Mouse (Mus musculus) heart, postnatal 0 days (tissue): ENCODE measurements around the gene Rsc1a1.

Experiments used
- CTCF ChIP-seq: IDR thresholded peaks from 2 replicates; pipeline ENCODE4 v1.5.1; 2016; ENCODE audit warnings: antibody characterized with exemption, control low read depth, low read depth
- EP300 ChIP-seq: IDR thresholded peaks from 2 replicates; pipeline ENCODE4 v1.6.1; 2016; ENCODE audit warnings: antibody characterized with exemption, low read depth

GRCm38 (mm10) chr4:141647187-141647586 is 38.2 kb downstream of the Rsc1a1 start:
- TF ChIP-seq CTCF (no peak), EP300 (no peak)
